In the genomic region with DNA sequence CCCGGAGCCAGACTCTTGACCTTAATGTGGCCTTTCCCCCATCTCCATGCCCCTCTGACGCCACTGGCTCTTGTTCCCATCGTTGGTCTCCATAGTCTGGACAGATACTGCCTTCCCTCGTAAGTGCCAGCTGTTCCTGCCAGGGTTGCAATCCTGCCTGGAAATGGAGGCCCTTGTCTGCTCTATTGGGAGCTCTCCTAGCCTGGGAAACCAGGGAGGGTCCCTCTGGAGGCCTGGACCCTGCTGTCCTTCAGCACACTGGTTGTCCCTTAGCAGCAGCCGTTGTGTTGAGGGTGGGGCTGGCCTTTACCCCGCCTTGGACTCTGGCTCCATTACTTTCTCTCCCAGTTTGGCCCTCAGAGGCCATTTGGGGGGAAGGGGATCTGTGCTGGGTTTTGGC, we compare ENCODE assay signal across 28 mouse cellular contexts. TPM values are rescaled to one million over a fixed set of nuclear protein-coding genes. Genes with fewer than 3 reads are reported as not detected.
"Had no signal": no experiment of that assay in that cellular context is flagged by ENCODE, and none has a peak within 500 bp of the region (broad histone marks: within the 10 kb centered on the region; RNA-seq: fewer than 3 reads in every experiment).

No protein-coding gene starts in this region.

- H3K27me3 ChIP-seq: liver, embryonic 13.5 days; megakaryocyte, embryonic 14.5 days; midbrain, embryonic 13.5 days; neural tube, embryonic 13.5 days had no signal

- H3K4me3 ChIP-seq: liver, embryonic 13.5 days; midbrain, embryonic 10.5 days; midbrain, embryonic 13.5 days; myocyte; neural tube, embryonic 13.5 days had no signal

- H3K27ac ChIP-seq: kidney, postnatal 0 days; liver, embryonic 13.5 days; midbrain, embryonic 10.5 days; midbrain, embryonic 13.5 days; neural tube, embryonic 13.5 days had no signal

- H3K4me1 ChIP-seq: midbrain, embryonic 10.5 days; midbrain, embryonic 13.5 days had no signal

- DNase-seq: liver, embryonic 13.5 days; lung, embryonic 14.5 days; lung, postnatal 36 days; retina, postnatal 1 day; right cerebral cortex, postnatal 25 days; thymus, postnatal 25 days had no signal

RNA-seq across cellular contexts. Expression of a gene that starts 24.4 kb away (rescaled TPM):
- total RNA-seq: layer of hippocampus, adult 8-10 months; layer of hippocampus, postnatal 10 days; left cerebral cortex, postnatal 36 days; liver, adult 2 months; monocyte, adult 5-6 weeks; neutrophil, adult 5-6 weeks had no signal
- polyA plus RNA-seq: kidney, adult 2 months; kidney, embryonic 14.5 days; kidney, postnatal 0 days; large intestine, adult 2 months; limb, embryonic 11.5 days; limb, embryonic 14.5 days; liver, adult 2 months; liver, embryonic 13.5 days; liver, embryonic 16.5 days; lung, embryonic 14.5 days; midbrain, embryonic 10.5 days; midbrain, embryonic 13.5 days; midbrain, embryonic 16.5 days; myocyte; neural tube, embryonic 13.5 days; spleen, adult 2 months; stomach, embryonic 16.5 days; thymus, postnatal 0 days had no signal

RNA-seq across cellular contexts. Expression of a gene that starts 33.4 kb away (rescaled TPM):
- total RNA-seq: layer of hippocampus, postnatal 10 days; neutrophil, adult 5-6 weeks had no signal

RNA-seq across cellular contexts. Expression of a gene that starts 41.0 kb away (rescaled TPM):
- total RNA-seq: monocyte, adult 5-6 weeks had no signal
